ENCODE assay signal across 14 mouse cellular contexts in the genomic region with DNA sequence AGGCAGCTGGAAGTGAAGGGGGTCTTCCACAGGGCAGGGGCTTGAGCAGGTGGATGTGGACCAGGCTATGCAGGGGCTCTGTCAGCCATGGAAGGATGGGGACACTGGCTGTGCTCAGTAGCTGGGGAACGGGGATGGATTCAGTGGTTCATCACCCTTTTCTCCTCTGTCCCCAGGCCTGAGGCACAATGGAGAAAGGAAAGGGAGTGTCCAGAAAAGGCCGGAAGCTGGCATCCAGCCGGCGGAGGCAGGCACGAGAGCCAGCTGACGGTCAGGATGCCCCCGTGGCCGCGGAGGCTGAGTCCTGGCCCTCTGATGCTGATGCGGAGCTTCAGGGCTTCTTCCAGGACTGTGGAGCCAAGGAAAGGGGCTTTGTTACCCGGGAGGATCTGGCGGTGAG. TPM values are rescaled to one million over a fixed set of nuclear protein-coding genes. Genes with fewer than 3 reads are reported as not detected.
DNase-seq lines count a peak whose midpoint lies in the region; ATAC-seq lines count a peak whose summit lies in the region.
"Had no signal": no experiment of that assay in that cellular context is flagged by ENCODE, and none has a peak within 500 bp of the region (broad histone marks: within the 10 kb centered on the region; RNA-seq: fewer than 3 reads in every experiment).

No protein-coding gene starts in this region.

- 66% methylated on average over 12 of the region's 12 CpGs for WGBS in hindbrain, embryonic 14.5 days
- 62% methylated on average over 12 of the region's 12 CpGs for WGBS in hindbrain, embryonic 12.5 days

- H3K9ac ChIP-seq in hindbrain, embryonic 14.5 days = peak overlapping the region; percentile 20; the same call in 1 of the 2 replicates
- H3K9ac ChIP-seq in hindbrain, embryonic 12.5 days = no peak overlapping the region

- ATAC-seq in hindbrain, embryonic 14.5 days (ENCODE audit: low FRiP score) = no peak
- no peak for ATAC-seq in hindbrain, embryonic 12.5 days (ENCODE audit: low FRiP score)
- ATAC-seq: intestine, embryonic 16.5 days had no signal

- no peaks in the 10 kb centered on the region for H3K9me3 ChIP-seq in hindbrain, embryonic 14.5 days (ENCODE audit: control insufficient read depth, low read length)
- no peaks in the 10 kb centered on the region for H3K9me3 ChIP-seq in hindbrain, embryonic 12.5 days (replicated peaks)

- no peak for DNase-seq in hindbrain, embryonic 14.5 days (ENCODE audit: low spot score)
- DNase-seq in right cerebral cortex, postnatal 10 days (ENCODE audit: low spot score in 2 of 2) = peak; percentile 16 to 21
- DNase-seq in right cerebral cortex, postnatal 14 days = no peak
- DNase-seq in kidney, postnatal 4 days = peak; percentile 42 to 56
- DNase-seq in lung, postnatal 10 days = peak; percentile 76
- no peak for DNase-seq in c-Kit-positive CD71-positive TER-119-positive erythroid progenitor cells, embryonic 14.5 days (ENCODE audit: low spot score)
- DNase-seq: adrenal gland, postnatal 10 days; cerebellum, adult 11-12 months; heart, postnatal 14 days had no signal

- H3K4me3 ChIP-seq in hindbrain, embryonic 14.5 days (replicated peaks; ENCODE audit: low read length) = no peak overlapping the region
- H3K4me3 ChIP-seq in hindbrain, embryonic 12.5 days = no peak overlapping the region
- H3K4me3 ChIP-seq: erythroblast, embryonic 14.5 days had no signal

- no peaks in the 10 kb centered on the region for H3K27me3 ChIP-seq in hindbrain, embryonic 14.5 days (ENCODE audit: control insufficient read depth, insufficient read depth, low read length)
- 0 out of 2 replicates have a peak, but pooled peaks cover 4% of the 10 kb centered on the region for H3K27me3 ChIP-seq in hindbrain, embryonic 12.5 days
- H3K27me3 ChIP-seq: CH12.LX had no signal

- no peaks in the 10 kb centered on the region for H3K36me3 ChIP-seq in hindbrain, embryonic 14.5 days (replicated peaks; ENCODE audit: control insufficient read depth, insufficient read depth)
- H3K36me3 ChIP-seq in hindbrain, embryonic 12.5 days = no peaks in the 10 kb centered on the region

- no peak overlapping the region for H3K27ac ChIP-seq in hindbrain, embryonic 14.5 days
- no peak overlapping the region for H3K27ac ChIP-seq in hindbrain, embryonic 12.5 days

- no peak overlapping the region for H3K4me2 ChIP-seq in hindbrain, embryonic 14.5 days (replicated peaks)
- H3K4me2 ChIP-seq in hindbrain, embryonic 12.5 days (replicated peaks) = no peak overlapping the region
- H3K4me2 ChIP-seq: midbrain, embryonic 11.5 days had no signal

- no peaks in the 10 kb centered on the region for H3K4me1 ChIP-seq in hindbrain, embryonic 14.5 days (replicated peaks; ENCODE audit: control insufficient read depth, insufficient read depth, low read length)
- H3K4me1 ChIP-seq in hindbrain, embryonic 12.5 days = no peaks in the 10 kb centered on the region

RNA-seq across cellular contexts. Expression of gene Rab44, which starts 6.7 kb away (rescaled TPM):
- polyA plus RNA-seq in hindbrain, embryonic 14.5 days (2014; fragmentation: Nextera tagmentation; extraction: Ambion mirVana) = not detected in 2 replicates
- 0.34 and 1.1 TPM in 2 replicates for polyA plus RNA-seq in hindbrain, embryonic 12.5 days (2016; fragmentation: Nextera tagmentation; extraction: Ambion mirVana)

RNA-seq across cellular contexts. Expression of gene Cdkn1a, which starts 29.9 kb away (rescaled TPM):
- polyA plus RNA-seq in hindbrain, embryonic 14.5 days (2014; fragmentation: Nextera tagmentation; extraction: Ambion mirVana) = 79.5 and 97.7 TPM in 2 replicates
- 39.0 and 43.6 TPM in 2 replicates for polyA plus RNA-seq in hindbrain, embryonic 12.5 days (2016; fragmentation: Nextera tagmentation; extraction: Ambion mirVana)

Comparison
In these comparisons a context has a peak if more than half of its experiments do, and no peak if none do; other contexts are left out.
1. DNase-seq: peak in right cerebral cortex, postnatal 10 days (2 of 2), kidney, postnatal 4 days (2 of 2) and lung, postnatal 10 days (single experiment); none in hindbrain, embryonic 14.5 days (single experiment), right cerebral cortex, postnatal 14 days (single experiment) and c-Kit-positive CD71-positive TER-119-positive erythroid progenitor cells, embryonic 14.5 days (single experiment).